ENCODE assay signal across 9 mouse cellular contexts in genomic region chr11:64396331-64396881, GRCm38 (mm10). TPM values are rescaled to one million over a fixed set of nuclear protein-coding genes. Genes with fewer than 3 reads are reported as not detected.
A peak's percentile ranks its signal among the peaks of the same experiment; 100 is the strongest.
DNase-seq lines count a peak whose midpoint lies in the region; ATAC-seq lines count a peak whose summit lies in the region.
"Had no signal": no experiment of that assay in that cellular context is flagged by ENCODE, and none has a peak within 500 bp of the region (broad histone marks: within the 10 kb centered on the region; RNA-seq: fewer than 3 reads in every experiment).

No protein-coding gene starts in this region.

- no peaks in the 10 kb centered on the region for H3K27me3 ChIP-seq in forebrain, embryonic 14.5 days (replicated peaks; ENCODE audit: control insufficient read depth, insufficient read depth, low read length)
- H3K27me3 ChIP-seq in hindbrain, embryonic 13.5 days, result 0 out of 2 replicates have a peak, but pooled peaks cover 3% of the 10 kb centered on the region
- H3K27me3 ChIP-seq: megakaryocyte, embryonic 14.5 days had no signal

- WGBS in forebrain, embryonic 14.5 days, result 8% methylated on average over 7 of the region's 7 CpGs
- 6% methylated on average over 7 of the region's 7 CpGs for whole genome bisulfite sequencing in hindbrain, embryonic 13.5 days

- H3K9ac ChIP-seq in forebrain, embryonic 14.5 days (ENCODE audit: low read length), result peak overlapping the region; percentile 7
- H3K9ac ChIP-seq in hindbrain, embryonic 13.5 days, result peak overlapping the region; percentile 59

- no peaks in the 10 kb centered on the region for H3K9me3 ChIP-seq in forebrain, embryonic 14.5 days (replicated peaks; ENCODE audit: control insufficient read depth, low read length)
- H3K9me3 ChIP-seq in hindbrain, embryonic 13.5 days, result no peaks in the 10 kb centered on the region; the same call in 1 of the 2 replicates
- H3K9me3 ChIP-seq: megakaryocyte, embryonic 14.5 days had no signal

- peak overlapping the region; percentile 52 for H3K27ac ChIP-seq in forebrain, embryonic 14.5 days (ENCODE audit: low read depth, low read length)
- H3K27ac ChIP-seq in hindbrain, embryonic 13.5 days, result peak overlapping the region; percentile 74

- no peak overlapping the region for H3K4me3 ChIP-seq in forebrain, embryonic 14.5 days (ENCODE audit: low read depth, low read length)
- peak overlapping the region; percentile 20 for H3K4me3 ChIP-seq in hindbrain, embryonic 13.5 days
- H3K4me3 ChIP-seq: megakaryocyte, embryonic 14.5 days had no signal

- no peaks in the 10 kb centered on the region for H3K36me3 ChIP-seq in forebrain, embryonic 14.5 days (ENCODE audit: control insufficient read depth, insufficient read depth, low read length)
- H3K36me3 ChIP-seq in hindbrain, embryonic 13.5 days, result no peaks in the 10 kb centered on the region

- H3K4me2 ChIP-seq in forebrain, embryonic 14.5 days (ENCODE audit: low read length), result peak overlapping the region; percentile 33
- peak overlapping the region; percentile 50 for H3K4me2 ChIP-seq in hindbrain, embryonic 13.5 days

- DNase-seq in adrenal gland, postnatal 10 days, result peak; percentile 1
- no peak for DNase-seq in adrenal gland, postnatal 4 days (ENCODE audit: low spot score in 2 of 2)
- peak; percentile 13 for DNase-seq in CD4-positive, CD25-positive, alpha-beta regulatory T cell, adult 2 months (ENCODE audit: low read depth, low spot score)
- DNase-seq in forebrain, embryonic 14.5 days (ENCODE audit: low spot score), result peak; percentile 81
- DNase-seq in left cerebral cortex, postnatal 36 days (ENCODE audit: low spot score in 2 of 2), result peak; percentile 75 to 76
- peak; percentile 72 for DNase-seq in retina, embryonic 14.5 days (ENCODE audit: low spot score)
- no peak for DNase-seq in testis, postnatal 14 days (ENCODE audit: low spot score)

- H3K4me1 ChIP-seq in forebrain, embryonic 14.5 days (ENCODE audit: control insufficient read depth, insufficient read depth, low read length), result peaks cover 11% of the 10 kb centered on the region
- H3K4me1 ChIP-seq in hindbrain, embryonic 13.5 days (replicated peaks), result peaks cover 30% of the 10 kb centered on the region
- H3K4me1 ChIP-seq: megakaryocyte, embryonic 14.5 days had no signal

- intact Hi-C loops in left cerebral cortex, postnatal 36 days (cut with DNase I), result no loop called here

- peak; percentile 93 for ATAC-seq in forebrain, embryonic 14.5 days
- ATAC-seq in hindbrain, embryonic 13.5 days (ENCODE audit: low FRiP score), result peak; percentile 83

RNA-seq across cellular contexts. Expression of gene Hs3st3a1, which starts 38.7 kb away (rescaled TPM):
- under 1 TPM; 0.55 to 0.84 TPM for total RNA-seq in adrenal gland, postnatal 10 days (2021)
- total RNA-seq in adrenal gland, postnatal 4 days (2021), result under 1 TPM; 0.20 to 0.78 TPM
- polyA plus RNA-seq in forebrain, embryonic 14.5 days (2014; fragmentation: Nextera tagmentation; extraction: Ambion mirVana), result 0.30 and 0.32 TPM in 2 replicates
- polyA plus RNA-seq in hindbrain, embryonic 13.5 days (2015; fragmentation: Nextera tagmentation; extraction: Ambion mirVana), result 0.94 and 1.3 TPM in 2 replicates
- total RNA-seq in left cerebral cortex, postnatal 36 days (2021), result 1 to 10 TPM; 1.0 TPM

RNA-seq across cellular contexts. Expression of gene F930015N05Rik, which starts 40.0 kb away (rescaled TPM):
- total RNA-seq in adrenal gland, postnatal 10 days (2021), result not detected
- under 1 TPM in 1 of 2 experiments, not detected in 1; 0.20 TPM for total RNA-seq in adrenal gland, postnatal 4 days (2021)
- polyA plus RNA-seq in forebrain, embryonic 14.5 days (2014; fragmentation: Nextera tagmentation; extraction: Ambion mirVana), result 0.17 TPM in 1 of 2 replicates, not detected in the other
- 1.6 and 1.8 TPM in 2 replicates for polyA plus RNA-seq in hindbrain, embryonic 13.5 days (2015; fragmentation: Nextera tagmentation; extraction: Ambion mirVana)
- under 1 TPM; 0.79 to 0.91 TPM for total RNA-seq in left cerebral cortex, postnatal 36 days (2021)

Comparison
In these comparisons a context has a peak if more than half of its experiments do, and no peak if none do; other contexts are left out.
1. DNase-seq: peak in adrenal gland, postnatal 10 days (single experiment), CD4-positive, CD25-positive, alpha-beta regulatory T cell, adult 2 months (single experiment), forebrain, embryonic 14.5 days (single experiment), left cerebral cortex, postnatal 36 days (2 of 2) and retina, embryonic 14.5 days (single experiment); none in adrenal gland, postnatal 4 days (0 of 2) and testis, postnatal 14 days (single experiment).